Mouse (Mus musculus) erythroblast, embryonic 14.5 days (primary cell): Measurements from ENCODE around the gene Ankrd44.

ENCODE experiments used
- GATA1 ChIP-seq: IDR thresholded peaks from 2 replicates; pipeline ENCODE4 v1.6.1; 2012; ENCODE audit warnings: low read length, inconsistent platforms, mixed read lengths
- TAL1 ChIP-seq: IDR thresholded peaks from 3 replicates; pipeline ENCODE4 v1.6.1; 2012; ENCODE audit warnings: low read length, inconsistent platforms, mixed read lengths

GRCm38 (mm10) chr1:54855970-54856369, 70.2 kb downstream of the Ankrd44 start:
- TF ChIP-seq GATA1 (no peak), TAL1 (no peak)
